Mouse (Mus musculus) MN1 (cell line): ENCODE measurements around the gene Slc30a4.
A peak's percentile ranks its signal among the peaks of the same experiment; 100 is the strongest.

Experiments used
- DNase-seq: peaks from one replicate; pipeline ENCODE4 v3.0.0-alpha.2; 2016; ENCODE audit warnings: low spot score

Gene Slc30a4

GRCm38 (mm10) chr2:122702181-122703036, at the start of gene Slc30a4:
TSS of gene Slc30a4 (minus strand) at chr2:122702663.
- DNase-seq = peak; percentile 85

- no peak for DNase-seq
Observed at GRCm38 (mm10) chr2:122746461-122746860, 44.0 kb upstream of the Slc30a4 start.

- DNase-seq = peak; percentile 13
Observed at GRCm38 (mm10) chr2:122739023-122739422, 36.6 kb upstream of the Slc30a4 start.

- DNase-seq = peak; percentile 95
Observed at GRCm38 (mm10) chr2:122737894-122738830, 35.7 kb upstream of the Slc30a4 start, which contains the start of gene Bloc1s6. TSS of gene Bloc1s6 (plus strand) at chr2:122738503.

- DNase-seq = peak; percentile 21
Observed at GRCm38 (mm10) chr2:122731456-122731855, 29.0 kb upstream of the Slc30a4 start.

- DNase-seq = no peak
Observed at GRCm38 (mm10) chr2:122725604-122726003, 23.1 kb upstream of the Slc30a4 start.

GRCm38 (mm10) chr2:122720564-122720963, 18.1 kb upstream of the Slc30a4 start:
- DNase-seq = no peak

- no peak for DNase-seq
Observed at GRCm38 (mm10) chr2:122719232-122719631, 16.8 kb upstream of the Slc30a4 start.

GRCm38 (mm10) chr2:122716301-122716842, 13.9 kb upstream of the Slc30a4 start:
- no peak for DNase-seq

- no peak for DNase-seq
Observed at GRCm38 (mm10) chr2:122715148-122715692, 12.8 kb upstream of the Slc30a4 start.

- no peak for DNase-seq
Observed at GRCm38 (mm10) chr2:122712848-122713247, 10.4 kb upstream of the Slc30a4 start.

- no peak for DNase-seq
Observed at GRCm38 (mm10) chr2:122711911-122712310, 9.4 kb upstream of the Slc30a4 start.

- no peak for DNase-seq
Observed at GRCm38 (mm10) chr2:122709156-122709555, 6.7 kb upstream of the Slc30a4 start.

- DNase-seq = no peak
Observed at GRCm38 (mm10) chr2:122708080-122708479, 5.6 kb upstream of the Slc30a4 start.

- no peak for DNase-seq
Observed at GRCm38 (mm10) chr2:122704572-122704971, 2.1 kb upstream of the Slc30a4 start.

- no peak for DNase-seq
Observed at GRCm38 (mm10) chr2:122701871-122702180, 637 bp downstream of the Slc30a4 start.

GRCm38 (mm10) chr2:122701012-122701411, 1.5 kb downstream of the Slc30a4 start:
- no peak for DNase-seq

- DNase-seq = no peak
Observed at GRCm38 (mm10) chr2:122697526-122697925, 4.9 kb downstream of the Slc30a4 start.

- no peak for DNase-seq
Observed at GRCm38 (mm10) chr2:122686665-122687064, 15.8 kb downstream of the Slc30a4 start.

GRCm38 (mm10) chr2:122683641-122684040, 18.8 kb downstream of the Slc30a4 start:
- DNase-seq = no peak

- no peak for DNase-seq
Observed at GRCm38 (mm10) chr2:122682520-122682919, 19.9 kb downstream of the Slc30a4 start.
